Mouse (Mus musculus) E14TG2a.4 (cell line): ENCODE measurements at regions not wholly inside any gene's neighbourhood (a gene's known extent, or its start where the extent isn't known, plus 50 kb on each side); places are given as distances from the start of the nearest gene placed in this dataset.

Experiments used
- CTCF ChIP-seq: conservative IDR thresholded peaks from 2 replicates; pipeline ENCODE4 v1.5.1; 2014; ENCODE audit warnings: low read length
- NANOG ChIP-seq: IDR thresholded peaks from 2 replicates; pipeline ENCODE4 v1.6.1; 2014; ENCODE audit warnings: borderline replicate concordance, low read length, mixed read lengths
- POU5F1 ChIP-seq: IDR thresholded peaks from 2 replicates; pipeline ENCODE4 v1.6.1; 2014; ENCODE audit warnings: low read length, borderline replicate concordance

- TF ChIP-seq CTCF, result no peak
- TF ChIP-seq POU5F1, result no peak
- no peak for TF ChIP-seq NANOG
Measured at GRCm38 (mm10) chr8:26282156-26282935, 163.0 kb downstream of the Gm45692 start.
